Mouse (Mus musculus) lung, postnatal 14 days (tissue): ENCODE measurements at regions not wholly inside any gene's neighbourhood (a gene's known extent, or its start where the extent isn't known, plus 50 kb on each side); places are given as distances from the start of the nearest gene placed in this dataset.

Source experiments
- DNase-seq: peaks from one replicate; pipeline ENCODE4 v3.0.0; 2021

GRCm38 (mm10) chr11:32136066-32136465, 64.0 kb downstream of the Il9r start:
- no peak for DNase-seq

GRCm38 (mm10) chr11:32133996-32134395, 66.1 kb downstream of the Il9r start:
- no peak for DNase-seq

- DNase-seq: peak; percentile 37
Observed at GRCm38 (mm10) chr11:32132008-32132615, 68.0 kb downstream of the Il9r start.

- DNase-seq: no peak
Observed at GRCm38 (mm10) chr11:32128551-32128950, 71.5 kb downstream of the Il9r start.

- DNase-seq: no peak
Observed at GRCm38 (mm10) chr11:32128018-32128417, 72.1 kb downstream of the Il9r start.

- no peak for DNase-seq
Observed at GRCm38 (mm10) chr11:32127401-32127817, 72.7 kb downstream of the Il9r start.

GRCm38 (mm10) chr11:32126786-32127185, 73.3 kb downstream of the Il9r start:
- DNase-seq: no peak

- no peak for DNase-seq
Observed at GRCm38 (mm10) chr11:32126311-32126698, 73.8 kb downstream of the Il9r start.

- DNase-seq: no peak
Observed at GRCm38 (mm10) chr11:32125586-32126310, 74.3 kb downstream of the Il9r start.

- no peak for DNase-seq
Observed at GRCm38 (mm10) chr11:32120596-32120995, 79.5 kb downstream of the Il9r start.

GRCm38 (mm10) chr11:32118844-32119629, 81.0 kb downstream of the Il9r start:
- no peak for DNase-seq

- no peak for DNase-seq
Observed at GRCm38 (mm10) chr11:32117930-32118329, 82.1 kb downstream of the Il9r start.

GRCm38 (mm10) chr11:32113118-32113826, 86.8 kb downstream of the Il9r start:
- DNase-seq: no peak

GRCm38 (mm10) chr11:32112521-32112920, 87.6 kb downstream of the Il9r start:
- DNase-seq: no peak

- DNase-seq: no peak
Observed at GRCm38 (mm10) chr11:32111841-32112240, 88.2 kb downstream of the Il9r start.

- DNase-seq: no peak
Observed at GRCm38 (mm10) chr11:32109911-32110310, 90.2 kb downstream of the Il9r start.
